Mouse (Mus musculus): ENCODE results near the gene Hid1.

Gene Hid1

DNA sequence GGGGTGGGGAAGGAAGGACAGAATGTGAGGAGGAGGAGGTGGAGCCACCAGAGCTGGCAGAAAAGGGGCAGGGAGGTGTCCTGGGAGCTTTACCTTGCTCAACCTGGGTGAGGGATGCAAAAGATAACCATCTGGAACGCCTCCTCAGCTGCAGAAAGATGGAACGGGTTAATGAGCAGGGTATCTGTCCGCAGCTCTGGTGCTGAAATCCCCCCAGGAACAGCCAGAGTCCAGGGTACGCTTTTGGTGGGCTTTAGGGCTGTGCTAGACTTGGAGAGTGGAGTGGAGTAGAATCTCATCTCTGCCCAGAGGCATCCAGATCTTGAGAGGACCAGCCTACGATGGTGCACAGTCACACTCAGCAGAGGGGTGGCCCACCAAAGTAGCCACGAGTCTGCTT is 31.4 kb downstream of the Hid1 start:
- no peak for DNase-seq (ENCODE audit: low read depth)

DNA sequence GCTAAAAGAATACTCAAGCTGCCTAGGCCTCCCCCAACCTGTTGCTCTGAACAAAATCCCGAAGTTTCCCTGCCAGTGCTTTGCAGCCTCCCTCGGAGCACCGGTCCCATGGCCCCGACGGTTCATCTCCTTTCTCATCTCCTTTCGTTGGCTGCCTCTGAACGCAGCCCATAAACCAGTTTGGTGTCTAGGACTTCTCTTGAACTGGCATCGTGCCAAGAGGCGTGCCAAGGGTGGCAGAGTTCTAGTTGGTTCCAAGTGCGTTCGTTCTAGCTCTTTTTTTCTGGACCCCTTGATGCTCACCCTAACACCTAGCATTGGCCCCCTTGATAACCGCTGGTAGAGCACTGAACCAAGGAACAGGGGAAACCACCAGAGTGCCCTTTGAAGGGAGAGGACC is 32.3 kb downstream of the Hid1 start:
- no peak for DNase-seq (ENCODE audit: low read depth)

DNA sequence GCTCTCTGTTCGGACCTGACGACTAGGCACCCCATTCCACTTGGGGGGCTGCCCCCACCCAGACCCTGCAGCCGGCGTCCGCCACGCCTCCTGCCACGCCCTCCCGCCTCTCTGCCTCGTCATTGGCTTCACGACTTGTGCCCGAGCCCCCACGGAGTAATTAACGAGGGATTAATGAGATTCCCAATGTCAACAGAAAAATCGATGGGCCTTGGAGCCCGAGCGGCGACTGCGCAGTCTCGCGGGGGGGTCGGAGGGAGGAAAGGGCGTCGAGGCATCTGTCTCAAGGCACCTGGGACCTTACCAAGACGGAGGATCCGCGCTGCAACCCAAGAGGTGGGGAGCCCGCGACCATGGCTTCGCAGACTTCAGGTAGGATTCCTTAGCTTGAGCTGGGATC is 33.0 kb downstream of the Hid1 start, which contains the start of gene Otop3:
Gene Otop3 (plus strand): TSS at position 201 of the 400 bp plus-strand sequence.
- DNase-seq (ENCODE audit: low read depth): no peak

DNA sequence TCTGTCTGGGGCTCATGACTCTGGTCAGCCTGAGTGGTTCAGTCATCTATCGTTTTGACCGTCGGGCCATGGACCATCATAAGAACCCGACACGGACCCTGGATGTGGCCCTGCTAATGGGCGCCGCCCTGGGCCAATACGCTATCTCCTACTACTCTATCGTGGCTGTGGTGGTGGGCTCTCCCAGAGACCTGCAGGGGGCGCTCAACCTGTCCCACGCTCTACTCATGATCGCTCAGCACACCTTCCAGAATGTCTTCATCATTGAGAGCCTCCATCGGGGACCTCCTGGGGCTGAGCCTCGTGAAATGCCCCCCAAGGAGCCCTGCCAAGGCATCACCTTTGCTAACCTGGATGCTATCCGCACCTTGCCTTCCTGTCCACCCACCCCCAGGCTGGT is 38.2 kb downstream of the Hid1 start:
- no peak for DNase-seq (ENCODE audit: low read depth)

DNA sequence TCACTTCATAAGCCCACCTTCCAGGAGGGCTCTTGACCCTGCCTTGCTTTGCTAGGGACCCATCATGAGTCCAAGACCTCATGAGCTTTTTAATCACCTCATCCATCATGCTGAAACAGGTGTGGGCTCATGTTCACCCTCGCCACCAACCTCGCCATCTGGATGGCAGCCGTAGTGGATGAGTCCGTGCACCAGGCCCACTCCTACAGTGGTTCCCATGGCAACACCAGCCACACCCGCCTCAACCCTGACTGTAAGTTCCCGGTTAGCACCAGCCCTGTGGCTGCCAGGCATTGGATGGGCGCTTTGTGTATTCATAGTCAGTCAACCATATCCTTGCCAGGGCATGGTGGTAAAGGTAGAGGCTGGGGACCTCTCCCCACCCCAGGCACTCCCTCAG is 40.8 kb downstream of the Hid1 start:
- no peak for DNase-seq (ENCODE audit: low read depth)

DNA sequence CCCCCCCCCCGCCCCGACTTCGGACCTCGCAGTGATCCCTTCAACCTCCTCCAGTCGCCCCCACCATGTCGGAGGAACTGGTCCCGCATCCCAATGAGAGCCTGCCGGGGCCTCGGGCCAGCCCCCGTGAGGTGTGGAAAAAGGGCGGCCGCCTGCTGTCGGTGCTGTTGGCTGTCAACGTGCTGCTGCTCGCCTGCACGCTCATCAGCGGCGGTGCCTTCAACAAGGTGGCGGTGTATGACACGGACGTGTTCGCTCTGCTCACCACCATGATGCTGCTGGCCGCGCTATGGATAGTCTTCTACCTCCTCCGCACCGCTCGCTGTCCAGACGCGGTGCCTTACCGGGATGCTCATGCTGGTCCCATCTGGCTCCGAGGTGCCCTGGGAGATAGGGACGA is 44.2 kb downstream of the Hid1 start:
- no peak for DNase-seq (ENCODE audit: low read depth)

DNA sequence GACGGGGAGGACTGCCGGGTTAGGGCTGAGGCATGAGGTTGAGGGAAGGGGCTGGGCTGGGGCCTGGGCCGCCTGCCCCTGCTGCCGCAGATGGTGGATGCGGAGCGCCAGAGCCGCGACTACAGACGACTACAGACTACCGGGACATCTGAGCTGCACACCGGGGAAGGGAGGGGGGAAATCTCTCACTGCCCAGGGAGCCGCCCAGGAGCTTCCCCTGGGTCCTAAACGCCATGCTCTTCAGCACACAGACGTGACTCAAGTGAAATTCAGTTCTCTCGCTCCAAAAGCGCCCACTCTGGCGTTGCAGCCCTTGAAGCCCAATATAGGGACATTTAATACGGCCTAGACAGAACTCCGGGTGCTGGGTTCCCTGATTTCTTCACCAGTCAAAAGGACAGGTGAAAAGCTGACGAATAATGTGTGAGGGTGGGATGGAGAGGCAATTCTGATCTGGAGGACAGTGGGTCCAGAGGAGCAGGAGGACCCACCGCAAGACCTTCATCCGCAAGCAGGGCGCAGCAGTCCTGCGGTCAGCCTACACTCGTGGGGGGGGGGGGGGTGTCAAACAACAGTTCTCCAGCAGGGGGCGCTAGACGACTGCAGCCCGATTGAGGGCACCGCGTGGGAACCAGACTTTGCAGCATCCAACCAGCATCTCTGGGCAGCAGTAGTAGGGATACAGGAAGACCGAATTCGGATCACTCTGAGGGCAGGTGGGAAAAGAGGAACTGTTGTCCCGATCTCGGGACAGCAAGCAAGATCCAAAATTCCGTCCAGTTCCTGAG is 45.5 kb downstream of the Hid1 start, which contains the start of gene Ush1g:
Gene Ush1g (minus strand): TSS at position 136 of the 788 bp plus-strand sequence.
- DNase-seq (ENCODE audit: low read depth): peak; percentile 81

DNA sequence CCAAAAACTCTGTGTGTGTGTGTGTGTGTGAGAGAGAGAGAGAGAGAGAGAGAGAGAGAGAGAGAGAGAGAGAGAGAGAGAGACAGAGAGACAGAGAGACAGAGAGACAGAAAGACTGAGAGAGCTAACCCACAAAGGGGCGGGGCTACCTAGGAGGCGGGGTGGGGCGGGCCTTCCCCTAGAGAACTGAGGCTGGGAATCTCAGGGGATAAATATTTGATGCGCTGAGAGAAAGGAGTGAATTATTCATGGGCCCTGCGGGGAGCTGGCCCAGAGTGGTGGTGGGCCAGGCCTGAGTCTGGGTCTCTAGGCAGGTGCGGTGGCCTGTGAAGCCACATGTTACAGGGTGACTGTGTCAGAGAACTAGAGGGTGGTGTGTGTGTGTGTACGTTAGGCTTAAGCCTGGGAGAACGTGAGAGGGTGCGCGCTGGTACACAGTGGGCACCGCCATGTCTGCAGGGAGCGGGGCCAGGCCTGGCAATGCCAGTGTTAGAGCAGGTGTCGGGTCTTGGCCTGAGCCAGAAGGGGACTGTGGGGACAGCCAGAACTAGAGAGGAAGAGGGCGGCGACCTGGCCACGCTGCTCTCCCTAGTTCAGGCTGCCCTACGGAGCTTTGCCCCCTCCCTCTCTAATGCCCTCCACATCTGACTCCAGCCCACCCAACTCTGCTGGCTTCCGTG is 47.7 kb downstream of the Hid1 start:
- no peak for DNase-seq (ENCODE audit: low read depth)

DNA sequence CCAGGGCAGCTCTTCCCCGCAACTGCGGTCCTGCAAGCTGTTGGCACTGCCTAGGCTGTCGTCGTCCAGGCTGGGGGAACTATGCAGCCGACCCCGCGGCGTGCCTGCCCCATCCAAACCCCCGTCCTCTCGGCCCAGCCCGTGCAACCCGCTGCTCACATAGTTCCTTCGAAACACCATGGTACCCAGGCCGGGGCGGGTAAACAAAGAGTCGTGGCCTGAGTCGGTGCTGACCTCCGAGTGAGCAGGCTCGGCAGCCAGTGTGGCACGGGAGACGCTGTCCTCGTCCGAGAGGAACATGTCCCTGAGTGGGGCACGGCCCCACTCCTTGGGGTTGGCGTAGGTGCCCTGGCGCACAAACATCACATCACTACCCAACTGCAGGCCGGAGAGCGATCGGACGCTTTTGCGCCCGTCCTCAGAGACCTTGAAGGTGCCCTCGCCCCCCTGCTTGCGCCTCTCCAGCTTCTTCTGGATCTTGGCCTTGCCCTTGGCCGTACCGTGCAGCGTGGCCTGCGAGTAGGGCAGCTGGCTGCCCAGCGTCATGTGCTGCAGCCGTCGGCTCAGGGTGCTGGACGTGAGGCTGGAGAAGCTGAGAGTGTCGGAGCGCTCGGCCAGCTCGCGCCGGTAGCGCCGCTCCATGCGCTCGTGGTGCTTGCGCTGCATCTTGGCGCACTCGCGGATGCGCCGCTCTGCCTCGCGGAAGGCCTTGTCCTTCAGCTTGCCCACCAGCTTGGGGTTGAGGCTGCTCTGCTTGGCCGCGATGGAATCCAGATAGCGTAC is 49.1 kb downstream of the Hid1 start:
- DNase-seq (ENCODE audit: low read depth): no peak

DNA sequence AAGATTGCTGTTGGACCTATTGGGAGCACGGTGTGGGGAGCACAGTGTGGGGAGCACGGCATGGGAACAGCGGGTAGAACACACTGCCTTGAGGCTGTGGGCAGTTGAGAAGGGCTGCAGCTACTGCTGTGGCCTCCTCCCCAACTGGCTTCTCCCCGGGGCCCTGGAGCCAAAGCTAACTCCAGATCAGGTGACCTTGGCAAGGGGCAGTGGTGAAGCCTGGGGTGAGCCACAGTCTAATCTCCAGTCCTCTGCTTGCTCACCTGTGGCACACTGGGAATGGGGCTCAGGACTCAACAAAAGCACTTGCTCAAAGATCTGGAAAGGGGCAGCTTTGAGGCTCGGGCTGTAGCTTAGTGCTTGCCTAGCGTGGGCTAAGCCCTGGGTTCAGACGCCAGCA is 50.4 kb downstream of the Hid1 start:
- no peak for DNase-seq (ENCODE audit: low read depth)

DNA sequence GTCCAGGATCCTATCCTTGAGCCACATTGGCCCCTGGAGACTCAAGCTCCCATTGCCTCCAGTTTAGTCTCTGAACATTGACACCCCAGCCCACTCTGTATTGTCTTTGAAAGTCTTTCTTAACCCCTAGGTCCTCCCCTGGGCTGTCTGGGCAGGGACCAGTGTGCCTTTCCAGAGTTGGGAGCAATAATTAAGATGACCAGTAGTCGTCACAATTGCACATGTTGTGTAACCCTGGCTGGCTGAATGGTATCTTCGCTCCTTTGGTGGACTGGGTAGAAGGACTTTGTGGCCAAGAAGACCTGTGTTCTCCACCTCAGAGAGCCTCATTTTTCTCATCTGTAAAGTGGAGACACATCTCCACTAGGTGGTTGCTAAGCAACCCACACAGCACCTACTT is 53.3 kb downstream of the Hid1 start:
- peak; percentile 20 for DNase-seq (ENCODE audit: low read depth)

DNA sequence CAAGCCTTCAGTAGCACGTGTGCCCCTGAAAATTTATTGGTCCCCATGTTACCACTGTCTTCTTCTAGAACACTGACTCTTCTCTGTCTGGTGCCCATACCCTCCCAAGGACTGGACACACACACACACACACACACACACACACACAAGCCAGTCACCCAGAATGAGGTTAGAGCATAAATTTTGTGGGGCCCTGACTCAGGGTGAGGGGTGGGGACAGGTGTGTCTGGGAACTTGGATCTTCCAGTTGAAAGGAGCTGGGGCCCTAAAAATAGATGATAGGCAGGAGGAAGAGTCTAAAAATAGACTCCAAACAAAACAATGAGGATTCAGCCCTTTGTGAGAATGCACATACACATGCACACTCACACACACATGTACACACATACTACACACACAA is 58.8 kb downstream of the Hid1 start:
- no peak for DNase-seq (ENCODE audit: low read depth)

DNA sequence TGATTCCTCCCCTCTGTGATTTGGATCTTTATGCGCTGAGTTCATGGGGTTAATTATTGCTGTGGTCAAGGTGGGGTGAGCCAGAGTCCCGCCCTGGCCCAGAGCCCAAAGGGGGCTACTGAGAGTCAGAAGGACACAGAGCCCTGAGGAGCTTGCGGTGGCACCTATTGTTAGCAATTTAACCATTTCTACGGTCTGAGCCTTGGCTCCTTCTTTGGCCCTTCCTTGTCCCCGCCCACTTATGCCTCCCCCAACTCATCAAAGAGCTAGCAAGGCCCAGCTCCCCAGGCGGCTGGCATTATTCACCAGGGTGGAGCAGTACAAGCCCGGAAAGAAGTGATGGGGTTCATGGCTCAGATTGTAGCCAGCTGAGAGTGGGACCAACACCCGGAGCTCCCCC is 60.7 kb downstream of the Hid1 start, which contains the start of gene Otop2:
Gene Otop2 (plus strand): TSS at position 301 of the 400 bp plus-strand sequence.
- no peak for DNase-seq (ENCODE audit: low read depth)

DNA sequence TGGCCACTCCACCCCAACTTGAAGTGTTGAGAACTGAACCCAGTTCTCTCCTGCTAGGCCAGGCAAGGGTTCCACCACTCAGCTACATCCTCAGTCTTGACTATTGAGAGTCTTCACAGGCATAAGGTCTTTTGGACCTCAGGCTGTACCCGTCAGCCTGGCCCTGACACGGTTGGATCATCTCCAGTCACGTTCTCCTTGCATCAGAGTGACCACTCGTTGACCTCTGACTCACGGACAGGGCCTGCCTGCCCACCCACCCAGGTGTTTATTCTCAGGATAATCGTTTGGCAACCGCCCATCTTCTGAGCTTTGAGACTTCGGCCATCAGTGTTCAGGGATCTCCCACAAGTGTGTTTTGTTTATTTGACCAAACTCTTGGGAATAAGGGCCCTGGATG is 64.4 kb downstream of the Hid1 start:
- peak; percentile 36 for DNase-seq (ENCODE audit: low read depth)

DNA sequence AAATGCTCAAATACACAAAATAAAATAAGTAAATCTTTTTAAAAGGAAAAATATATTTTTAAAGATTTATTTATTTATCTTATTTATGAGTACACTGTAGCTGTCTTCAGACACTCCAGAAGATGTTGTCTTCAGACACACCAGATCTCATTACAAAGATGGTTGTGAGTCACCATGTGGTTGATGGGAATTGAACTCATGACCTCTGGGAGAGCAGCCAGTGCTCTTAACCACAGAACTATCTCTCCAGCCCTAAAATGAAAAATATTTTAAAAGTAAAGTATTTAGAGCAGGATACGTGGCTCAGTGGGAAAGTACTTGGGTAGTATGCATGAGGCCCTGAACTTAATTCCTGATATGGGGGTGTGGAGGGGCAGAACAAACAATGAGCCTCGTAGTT is 66.2 kb downstream of the Hid1 start:
- DNase-seq (ENCODE audit: low read depth): peak; percentile 78

DNA sequence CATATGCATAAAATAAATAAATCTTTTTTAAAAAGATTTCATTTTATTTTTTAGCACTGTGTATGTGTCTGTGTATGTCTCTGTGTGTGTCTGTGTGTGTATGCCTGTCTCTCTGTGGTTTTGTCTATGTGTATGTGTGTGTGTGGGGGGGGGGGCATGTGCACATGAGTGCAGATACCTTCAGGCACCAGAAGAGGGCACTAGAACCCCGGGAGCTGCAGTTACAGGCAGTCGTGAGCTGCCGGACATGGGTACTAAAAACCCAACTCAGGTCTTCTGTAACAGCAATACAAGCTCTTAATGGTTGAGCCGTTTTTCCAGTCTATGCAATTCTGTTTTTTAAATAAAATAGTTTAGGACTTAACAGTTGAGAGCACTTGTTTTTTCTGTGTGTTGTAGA is 66.8 kb downstream of the Hid1 start:
- DNase-seq (ENCODE audit: low read depth): no peak

DNA sequence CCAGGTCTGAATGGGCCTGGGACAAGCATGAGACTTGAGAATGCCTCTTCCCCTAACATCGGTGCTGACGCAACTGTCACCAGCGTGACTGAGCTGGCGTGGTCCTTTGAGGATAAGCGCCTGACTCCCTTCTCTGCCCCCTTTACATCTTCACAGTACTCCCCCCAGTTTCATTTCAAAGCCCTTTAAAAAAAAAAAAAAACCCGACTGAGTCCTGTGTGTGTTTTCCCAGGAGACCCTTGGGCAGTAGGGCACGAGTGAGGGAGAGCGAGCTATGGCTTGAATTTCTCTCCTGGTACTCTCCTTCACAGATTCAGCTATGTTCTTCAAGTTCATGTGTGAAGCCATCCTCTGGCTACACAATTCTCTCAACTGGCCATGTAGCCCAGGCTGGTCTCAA is 69.4 kb downstream of the Hid1 start:
- no peak for DNase-seq (ENCODE audit: low read depth)
